Mouse (Mus musculus): Measurements from ENCODE around the gene Ern1. TPM values are rescaled to one million over a fixed set of nuclear protein-coding genes. Genes with fewer than 3 reads are reported as not detected.

Gene Ern1
- 3.7 and 4.4 TPM in 2 replicates for polyA plus RNA-seq (2014; fragmentation: Nextera tagmentation; extraction: Ambion mirVana)

DNA sequence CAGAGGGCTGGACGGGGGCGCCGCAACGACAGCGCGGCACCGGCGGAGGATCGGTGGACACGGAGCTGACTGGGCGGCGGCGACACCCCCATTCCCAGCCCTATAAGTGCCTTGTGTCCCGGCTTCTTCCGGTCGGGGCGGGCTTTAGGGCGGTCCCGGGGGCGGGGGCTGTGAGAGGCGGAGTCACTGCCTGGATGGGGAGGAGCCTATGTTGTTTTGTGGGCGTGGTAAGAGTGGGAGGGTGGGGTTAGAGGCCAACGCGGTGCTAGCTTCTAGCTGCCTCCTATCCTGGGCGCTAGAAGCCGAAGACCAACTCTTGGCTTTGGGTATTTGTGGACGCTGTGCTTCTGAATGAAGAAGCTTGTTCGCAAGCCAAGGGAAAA, at the start of gene Ern1:
TSS of gene Ern1 (minus strand) at position 120 of the 383 bp plus-strand sequence.
- Histone ChIP-seq H3K4me1 (ENCODE audit: control insufficient read depth, insufficient read depth, low read length) (no peaks in the 10 kb centered on the region), H3K27ac (ENCODE audit: low read depth, low read length) (peak within 1 kb of the TSS; percentile 85), H3K4me2 (peak within 1 kb of the TSS; percentile 90), H3K9me3 (replicated peaks; ENCODE audit: control insufficient read depth, low read length) (no peaks in the 10 kb centered on the region), H3K9ac (ENCODE audit: low read depth, low read length) (peak within 1 kb of the TSS; percentile 81), H3K36me3 (ENCODE audit: control insufficient read depth, insufficient read depth, low read length) (no peaks in the 10 kb centered on the region), H3K4me3 (ENCODE audit: low read depth, low read length) (peak within 1 kb of the TSS; percentile 73), H3K27me3 (ENCODE audit: control insufficient read depth, insufficient read depth, low read length) (no peaks in the 10 kb centered on the region)
- ATAC-seq (replicated peaks; ENCODE audit: insufficient number of reproducible peaks, low FRiP score, low TSS enrichment), result peak; percentile 99
- WGBS (ENCODE audit: insufficient replicate concordance), result 1% methylated on average over 25 of the region's 28 CpGs

DNA sequence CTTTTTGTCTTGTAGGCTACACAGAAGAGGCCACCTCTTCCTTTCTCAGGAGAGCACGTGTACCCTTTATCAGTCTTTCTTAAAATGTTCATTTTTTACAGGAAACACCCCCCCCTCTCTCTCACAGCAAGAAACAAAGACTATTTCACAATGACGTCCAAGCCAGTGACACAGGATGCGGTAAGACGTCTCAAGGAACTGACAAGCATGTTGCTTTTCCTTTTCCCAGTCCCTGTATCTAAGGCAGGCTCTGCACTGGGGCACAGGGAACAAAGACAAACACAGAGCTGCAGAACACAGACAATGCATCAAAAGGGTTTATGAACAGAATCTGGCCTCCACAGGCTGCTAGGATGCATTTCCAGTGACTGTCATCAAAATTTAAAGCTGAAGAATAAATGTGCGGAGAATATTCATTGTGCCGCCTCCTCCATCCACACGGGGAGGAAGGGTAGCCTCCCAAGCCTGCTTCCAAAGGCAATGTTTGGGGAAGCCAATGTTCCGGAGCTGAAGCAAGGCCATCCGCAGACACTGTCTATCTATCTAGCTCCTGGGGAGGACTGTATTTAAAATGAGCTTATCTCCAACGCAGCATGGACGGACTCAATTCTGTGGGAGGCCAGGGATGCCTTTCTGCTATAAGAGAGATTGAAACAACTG, 48.7 kb upstream of the Ern1 start:
- ATAC-seq (replicated peaks; ENCODE audit: insufficient number of reproducible peaks, low FRiP score, low TSS enrichment), result peak; percentile 65
- Histone ChIP-seq H3K9me3 (replicated peaks; ENCODE audit: control insufficient read depth, low read length) (no peaks in the 10 kb centered on the region), H3K9ac (ENCODE audit: low read depth, low read length) (peak overlapping the region; percentile 44; the same call in 1 of the 2 replicates), H3K4me1 (ENCODE audit: control insufficient read depth, insufficient read depth, low read length) (0 out of 2 replicates have a peak, but pooled peaks cover 5% of the 10 kb centered on the region), H3K27ac (ENCODE audit: low read depth, low read length) (peak overlapping the region; percentile 84), H3K4me3 (ENCODE audit: low read depth, low read length) (no peak overlapping the region), H3K27me3 (ENCODE audit: control insufficient read depth, insufficient read depth, low read length) (no peaks in the 10 kb centered on the region), H3K4me2 (no peak overlapping the region), H3K36me3 (ENCODE audit: control insufficient read depth, insufficient read depth, low read length) (no peaks in the 10 kb centered on the region)
- 55% methylated on average over 11 of the region's 11 CpGs for WGBS (ENCODE audit: insufficient replicate concordance)

DNA sequence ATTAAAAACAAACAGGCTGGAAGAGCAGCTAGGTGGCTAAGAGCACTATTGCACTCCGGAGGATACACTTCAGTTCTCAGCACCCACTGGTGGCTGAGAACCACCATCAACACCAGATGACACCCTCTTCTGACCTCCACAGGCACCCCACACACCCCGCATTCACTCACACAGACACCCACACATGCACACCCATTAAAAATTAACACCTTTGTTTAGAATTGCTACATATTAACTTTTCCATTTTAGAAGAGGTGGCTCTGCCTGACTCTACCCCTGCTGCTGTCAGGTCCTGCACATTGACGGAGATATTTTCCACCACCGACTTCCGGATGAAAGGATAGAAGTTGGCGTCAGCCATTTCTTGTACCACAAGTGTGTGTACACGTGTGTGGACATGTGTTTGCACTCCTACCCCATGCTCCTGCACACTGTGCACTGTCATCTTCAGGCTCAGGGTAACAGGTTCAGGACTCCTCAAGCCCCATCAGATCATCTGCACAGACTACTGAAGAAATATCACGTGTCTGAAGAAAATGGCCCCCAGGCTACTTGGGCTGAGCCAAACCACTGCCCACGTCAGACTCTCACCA, 48.1 kb upstream of the Ern1 start:
- H3K36me3 ChIP-seq (ENCODE audit: control insufficient read depth, insufficient read depth, low read length), result no peaks in the 10 kb centered on the region
- H3K27ac ChIP-seq (ENCODE audit: low read depth, low read length), result peak overlapping the region; percentile 84
- H3K9me3 ChIP-seq (replicated peaks; ENCODE audit: control insufficient read depth, low read length), result no peaks in the 10 kb centered on the region
- no peak overlapping the region for H3K4me3 ChIP-seq (ENCODE audit: low read depth, low read length)
- 0 out of 2 replicates have a peak, but pooled peaks cover 5% of the 10 kb centered on the region for H3K4me1 ChIP-seq (ENCODE audit: control insufficient read depth, insufficient read depth, low read length)
- H3K4me2 ChIP-seq, result no peak overlapping the region
- no peaks in the 10 kb centered on the region for H3K27me3 ChIP-seq (ENCODE audit: control insufficient read depth, insufficient read depth, low read length)
- H3K9ac ChIP-seq (ENCODE audit: low read depth, low read length), result no peak overlapping the region
- ATAC-seq (replicated peaks; ENCODE audit: insufficient number of reproducible peaks, low FRiP score, low TSS enrichment), result peak; percentile 28; the same call in 1 of the 2 replicates
- 78% methylated on average over 9 of the region's 9 CpGs for WGBS (ENCODE audit: insufficient replicate concordance)

DNA sequence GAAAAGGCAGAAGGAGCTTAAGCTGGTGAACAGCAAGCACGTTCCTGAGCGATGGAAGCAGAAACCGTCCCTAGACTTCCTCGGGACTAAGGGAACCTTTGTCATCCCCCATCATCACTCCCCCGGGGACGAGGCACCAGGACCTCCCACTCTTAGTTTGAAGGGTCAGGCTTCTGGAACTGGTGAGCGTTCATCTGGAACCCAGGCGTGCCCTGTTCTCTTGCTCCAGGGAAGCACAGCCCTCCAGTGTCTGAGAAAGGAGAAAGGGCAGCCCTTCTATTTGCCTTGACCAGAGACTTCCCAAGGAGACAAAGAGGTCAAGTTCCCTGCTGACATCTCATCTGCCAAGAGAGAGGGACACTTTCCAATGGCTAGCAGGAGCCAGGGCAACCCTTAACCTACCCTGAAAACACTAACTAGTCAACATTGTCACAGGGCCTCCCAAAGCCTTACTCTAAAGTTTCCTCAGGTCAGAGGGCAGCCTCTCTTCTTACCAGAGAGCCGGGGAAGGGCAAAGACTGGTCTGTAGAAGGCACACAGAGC, 44.7 kb upstream of the Ern1 start:
- no peaks in the 10 kb centered on the region for H3K36me3 ChIP-seq (ENCODE audit: control insufficient read depth, insufficient read depth, low read length)
- no peak overlapping the region for H3K4me2 ChIP-seq
- H3K4me3 ChIP-seq (ENCODE audit: low read depth, low read length), result no peak overlapping the region
- no peaks in the 10 kb centered on the region for H3K9me3 ChIP-seq (replicated peaks; ENCODE audit: control insufficient read depth, low read length)
- no peak overlapping the region for H3K27ac ChIP-seq (ENCODE audit: low read depth, low read length)
- no peak for ATAC-seq (replicated peaks; ENCODE audit: insufficient number of reproducible peaks, low FRiP score, low TSS enrichment)
- H3K4me1 ChIP-seq (ENCODE audit: control insufficient read depth, insufficient read depth, low read length), result 0 out of 2 replicates have a peak, but pooled peaks cover 5% of the 10 kb centered on the region
- H3K9ac ChIP-seq (ENCODE audit: low read depth, low read length), result no peak overlapping the region
- no peaks in the 10 kb centered on the region for H3K27me3 ChIP-seq (ENCODE audit: control insufficient read depth, insufficient read depth, low read length)
- WGBS (ENCODE audit: insufficient replicate concordance), result 90% methylated on average over 9 of the region's 9 CpGs

DNA sequence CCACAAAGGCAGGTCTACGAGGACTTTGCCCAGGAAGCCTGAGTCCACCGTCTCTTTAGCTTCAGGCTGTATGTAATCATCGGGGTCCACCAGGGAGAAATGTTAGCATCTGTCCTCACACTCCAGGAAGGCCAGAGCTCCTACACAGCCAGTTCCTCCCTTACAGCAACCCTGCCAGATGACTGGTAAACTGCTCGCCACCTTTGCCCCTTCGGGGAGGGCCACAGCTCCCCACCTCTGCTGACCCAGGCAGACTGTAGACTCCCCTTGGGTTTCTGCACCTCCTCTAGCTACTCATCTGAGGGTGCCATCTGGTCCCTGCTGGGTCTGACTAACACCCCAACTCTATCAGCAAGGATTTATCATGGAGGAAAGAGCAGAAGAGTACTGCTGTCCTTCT, 42.1 kb upstream of the Ern1 start:
- Histone ChIP-seq H3K4me1 (ENCODE audit: control insufficient read depth, insufficient read depth, low read length) (no peaks in the 10 kb centered on the region), H3K4me3 (ENCODE audit: low read depth, low read length) (no peak overlapping the region), H3K9ac (ENCODE audit: low read depth, low read length) (no peak overlapping the region), H3K27ac (ENCODE audit: low read depth, low read length) (no peak overlapping the region), H3K9me3 (replicated peaks; ENCODE audit: control insufficient read depth, low read length) (no peaks in the 10 kb centered on the region), H3K36me3 (ENCODE audit: control insufficient read depth, insufficient read depth, low read length) (no peaks in the 10 kb centered on the region), H3K4me2 (no peak overlapping the region), H3K27me3 (ENCODE audit: control insufficient read depth, insufficient read depth, low read length) (no peaks in the 10 kb centered on the region)
- no peak for ATAC-seq (replicated peaks; ENCODE audit: insufficient number of reproducible peaks, low FRiP score, low TSS enrichment)
- 66% methylated on average over 5 of the region's 5 CpGs for WGBS (ENCODE audit: insufficient replicate concordance)

DNA sequence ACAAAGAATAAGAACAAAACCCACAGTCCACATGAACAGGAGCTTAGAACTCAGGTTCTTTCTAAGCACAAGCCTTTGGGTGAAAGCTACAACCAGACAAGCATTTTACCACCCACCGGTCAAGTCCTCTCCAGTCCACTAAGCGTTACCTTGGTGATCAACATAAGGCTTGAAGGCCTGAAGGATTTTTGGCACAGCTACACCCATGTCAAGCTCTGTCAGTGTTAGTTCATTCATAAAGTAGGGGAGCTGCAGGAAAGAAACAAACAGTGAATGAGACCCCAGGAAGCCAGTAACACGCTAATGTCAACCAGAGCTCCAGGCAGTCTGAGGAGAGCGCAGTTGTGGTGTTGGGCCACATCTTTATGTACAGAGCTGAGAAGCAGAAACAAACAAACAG, 41.5 kb upstream of the Ern1 start:
- no peaks in the 10 kb centered on the region for H3K27me3 ChIP-seq (ENCODE audit: control insufficient read depth, insufficient read depth, low read length)
- no peaks in the 10 kb centered on the region for H3K36me3 ChIP-seq (ENCODE audit: control insufficient read depth, insufficient read depth, low read length)
- no peak overlapping the region for H3K9ac ChIP-seq (ENCODE audit: low read depth, low read length)
- ATAC-seq (replicated peaks; ENCODE audit: insufficient number of reproducible peaks, low FRiP score, low TSS enrichment), result no peak
- H3K4me3 ChIP-seq (ENCODE audit: low read depth, low read length), result no peak overlapping the region
- no peaks in the 10 kb centered on the region for H3K9me3 ChIP-seq (replicated peaks; ENCODE audit: control insufficient read depth, low read length)
- no peaks in the 10 kb centered on the region for H3K4me1 ChIP-seq (ENCODE audit: control insufficient read depth, insufficient read depth, low read length)
- no peak overlapping the region for H3K4me2 ChIP-seq
- no peak overlapping the region for H3K27ac ChIP-seq (ENCODE audit: low read depth, low read length)
- 90% methylated on average over 4 of the region's 4 CpGs for WGBS (ENCODE audit: insufficient replicate concordance)

DNA sequence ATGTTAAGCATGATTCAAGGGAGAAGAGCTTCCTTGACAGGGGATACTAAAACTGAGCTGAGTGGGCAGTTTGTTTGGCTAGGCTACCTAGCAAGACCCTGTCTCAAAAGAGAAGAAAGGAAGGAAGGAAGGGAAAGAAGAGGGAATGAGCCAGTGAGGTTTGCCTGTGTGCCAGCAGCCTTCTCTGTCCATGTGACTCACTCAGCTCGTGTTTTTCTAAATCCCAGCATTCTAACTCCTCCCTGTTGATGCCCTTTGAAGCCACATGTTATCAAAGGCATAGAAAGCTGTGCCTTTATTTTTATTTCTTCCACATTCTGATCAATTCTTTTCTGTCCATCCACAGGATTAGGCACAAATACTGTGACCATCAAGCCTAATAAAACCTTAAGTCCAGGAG, 40.3 kb upstream of the Ern1 start:
- no peaks in the 10 kb centered on the region for H3K27me3 ChIP-seq (ENCODE audit: control insufficient read depth, insufficient read depth, low read length)
- no peaks in the 10 kb centered on the region for H3K9me3 ChIP-seq (replicated peaks; ENCODE audit: control insufficient read depth, low read length)
- H3K9ac ChIP-seq (ENCODE audit: low read depth, low read length), result no peak overlapping the region
- H3K4me3 ChIP-seq (ENCODE audit: low read depth, low read length), result no peak overlapping the region
- H3K4me2 ChIP-seq, result no peak overlapping the region
- no peak for ATAC-seq (replicated peaks; ENCODE audit: insufficient number of reproducible peaks, low FRiP score, low TSS enrichment)
- WGBS (ENCODE audit: insufficient replicate concordance), result 17% methylated on average over 1 of the region's 1 CpGs
- no peaks in the 10 kb centered on the region for H3K4me1 ChIP-seq (ENCODE audit: control insufficient read depth, insufficient read depth, low read length)
- H3K36me3 ChIP-seq (ENCODE audit: control insufficient read depth, insufficient read depth, low read length), result no peaks in the 10 kb centered on the region
- no peak overlapping the region for H3K27ac ChIP-seq (ENCODE audit: low read depth, low read length)

DNA sequence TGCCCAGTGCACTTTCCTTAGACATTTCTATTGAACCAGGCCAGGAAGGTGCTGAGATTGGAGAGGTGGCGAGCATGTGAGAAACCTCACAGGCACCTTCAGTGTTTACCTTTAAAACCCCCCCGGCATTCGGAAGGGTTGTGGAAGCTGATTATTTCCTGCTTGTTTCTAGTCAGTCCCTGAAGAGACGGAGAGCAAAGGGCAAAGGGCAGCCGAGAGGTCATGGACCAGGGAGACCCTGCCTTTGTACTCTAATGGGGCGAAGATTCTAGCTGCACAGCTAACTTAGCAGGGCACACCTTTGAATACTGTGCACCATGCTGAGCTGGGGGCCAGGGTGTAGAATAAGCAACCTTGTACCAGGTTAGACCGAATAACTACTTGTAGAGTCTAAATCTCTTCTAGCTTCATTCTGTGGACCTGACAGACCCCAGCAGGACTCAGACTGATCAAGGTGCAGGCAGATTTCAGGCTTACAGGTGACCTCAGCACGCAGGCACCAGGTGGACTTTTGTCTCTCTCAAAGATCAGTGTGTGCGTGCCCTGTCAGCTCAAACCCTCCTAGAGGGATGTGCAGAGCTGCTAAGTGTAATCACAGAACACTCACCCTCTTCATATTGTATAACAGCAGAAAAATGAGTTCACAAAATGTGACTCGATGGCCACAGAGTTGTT, 39.6 kb upstream of the Ern1 start:
- 57% methylated on average over 10 of the region's 10 CpGs for WGBS (ENCODE audit: insufficient replicate concordance)

More for the DNA sequence above, 39.6 kb upstream of the Ern1 start:
- Histone ChIP-seq H3K9me3 (replicated peaks; ENCODE audit: control insufficient read depth, low read length) (no peaks in the 10 kb centered on the region), H3K27me3 (ENCODE audit: control insufficient read depth, insufficient read depth, low read length) (no peaks in the 10 kb centered on the region), H3K4me3 (ENCODE audit: low read depth, low read length) (no peak overlapping the region), H3K27ac (ENCODE audit: low read depth, low read length) (no peak overlapping the region), H3K4me1 (ENCODE audit: control insufficient read depth, insufficient read depth, low read length) (no peaks in the 10 kb centered on the region), H3K36me3 (ENCODE audit: control insufficient read depth, insufficient read depth, low read length) (no peaks in the 10 kb centered on the region), H3K4me2 (no peak overlapping the region), H3K9ac (ENCODE audit: low read depth, low read length) (no peak overlapping the region)
- no peak for ATAC-seq (replicated peaks; ENCODE audit: insufficient number of reproducible peaks, low FRiP score, low TSS enrichment)
